Mouse (Mus musculus) embryonic facial prominence, embryonic 13.5 days (tissue): Measurements from ENCODE around the gene Cstl1. TPM values are rescaled to one million over a fixed set of nuclear protein-coding genes. Genes with fewer than 3 reads are reported as not detected.
"Not testable (repeated sequence)": the region's sequence is repeated elsewhere in the genome, so short reads cannot be mapped to it uniquely, and the experiment has no call there.

Source experiments
- ATAC-seq: fragments of 200-750 bp; cut with Nextera tagmentation; 2 replicates; pipeline ENCODE4 v1.8.0; 2017; ENCODE audit warnings: low read depth; ENCODE audit not compliant: insufficient number of reproducible peaks, insufficient read depth, low FRiP score, low TSS enrichment
- H3K27ac ChIP-seq: fragments of 300-500 bp; sonication (generic); 2 replicates; pipeline ENCODE4 v1.5.1; 2015; ENCODE audit warnings: moderate library complexity, mild to moderate bottlenecking, inconsistent platforms
- H3K27me3 ChIP-seq: fragments of 300-500 bp; sonication (generic); 2 replicates; pipeline ENCODE4 v1.6.1; 2015; ENCODE audit warnings: mild to moderate bottlenecking, inconsistent platforms
- H3K36me3 ChIP-seq: fragments of 300-500 bp; sonication (generic); 2 replicates; pipeline ENCODE4 v1.6.1; 2015; ENCODE audit warnings: mild to moderate bottlenecking, inconsistent platforms
- H3K4me1 ChIP-seq: fragments of 300-500 bp; sonication (generic); 2 replicates; pipeline ENCODE4 v1.6.1; 2015; ENCODE audit warnings: inconsistent platforms
- H3K4me2 ChIP-seq: fragments of 300-500 bp; sonication (generic); 2 replicates; pipeline ENCODE4 v1.6.1; 2015; ENCODE audit warnings: moderate library complexity, mild to moderate bottlenecking, inconsistent platforms
- H3K4me3 ChIP-seq: fragments of 300-500 bp; sonication (generic); 2 replicates; pipeline ENCODE4 v1.5.1; 2015; ENCODE audit warnings: mild to moderate bottlenecking, inconsistent platforms
- H3K9ac ChIP-seq: fragments of 300-500 bp; sonication (generic); 2 replicates; pipeline ENCODE4 v1.6.1; 2015; ENCODE audit warnings: mild to moderate bottlenecking, inconsistent platforms
- H3K9me3 ChIP-seq: fragments of 300-500 bp; sonication (generic); 2 replicates; pipeline ENCODE4 v1.6.1; 2016; ENCODE audit warnings: inconsistent platforms
- WGBS: fragments of 180-500 bp; shearing (Covaris S2); methylation state at CpG from one replicate; pipeline ENCODE4 v1.1.7; 2015; ENCODE audit warnings: mixed read lengths; 5-methylcytosine and 5-hydroxymethylcytosine counted together
- polyA plus RNA-seq: library from polyadenylated mRNA; unstranded; fragments of >200 nt; fragmentation: Nextera tagmentation; extraction: Ambion mirVana; gene quantifications from 2 replicates; pipeline ENCODE4 v1.2.1, GENCODE M21; 2015

Cstl1 gene
- polyA plus RNA-seq, 1 experiment from 2014 or later: not detected

- no peak for ATAC-seq
- Histone ChIP-seq H3K4me1 (no peaks in the 10 kb centered on the region), H3K27ac (no peak overlapping the region), H3K9me3 (no peaks in the 10 kb centered on the region), H3K27me3 (no peaks in the 10 kb centered on the region), H3K4me3 (peak overlapping the region; percentile 29; the same call in 1 of the 2 replicates), H3K4me2 (peak overlapping the region; percentile 58), H3K9ac (no peak overlapping the region), H3K36me3 (no peaks in the 10 kb centered on the region)
- 18% methylated on average over 15 of the region's 15 CpGs for WGBS
Observed at GRCm38 (mm10) chr2:148751893-148752813, 2.0 kb downstream of the Cstl1 start.

- no peak overlapping the region for H3K4me2 ChIP-seq
- H3K4me3 ChIP-seq: no peak overlapping the region
- no peaks in the 10 kb centered on the region for H3K9me3 ChIP-seq
- no peak overlapping the region for H3K27ac ChIP-seq
- WGBS: 64% methylated on average over 1 of the region's 1 CpGs
- no peaks in the 10 kb centered on the region for H3K27me3 ChIP-seq
- H3K36me3 ChIP-seq: no peaks in the 10 kb centered on the region
- no peak overlapping the region for H3K9ac ChIP-seq
- ATAC-seq: no peak
- no peaks in the 10 kb centered on the region for H3K4me1 ChIP-seq
Observed at GRCm38 (mm10) chr2:148754310-148754846, 4.2 kb downstream of the Cstl1 start.

- Histone ChIP-seq H3K9me3 (no peaks in the 10 kb centered on the region), H3K36me3 (no peaks in the 10 kb centered on the region), H3K4me2 (no peak overlapping the region), H3K27me3 (no peaks in the 10 kb centered on the region), H3K27ac (no peak overlapping the region), H3K4me1 (no peaks in the 10 kb centered on the region), H3K4me3 (no peak overlapping the region), H3K9ac (no peak overlapping the region)
- 96% methylated on average over 1 of the region's 1 CpGs for WGBS
- ATAC-seq: no peak
Observed at GRCm38 (mm10) chr2:148763648-148764388, 13.7 kb downstream of the Cstl1 start.

- not testable (repeated sequence) for H3K27ac ChIP-seq, H3K4me2 ChIP-seq, H3K27me3 ChIP-seq, H3K4me3 ChIP-seq, H3K36me3 ChIP-seq, H3K9me3 ChIP-seq, H3K9ac ChIP-seq, H3K4me1 ChIP-seq, ATAC-seq
- WGBS: 80% methylated on average over 4 of the region's 4 CpGs
Observed at GRCm38 (mm10) chr2:148771397-148771796, 21.2 kb downstream of the Cstl1 start, which contains the start of gene Cst11. Gene Cst11, minus strand, starts transcription at chr2:148771497.

GRCm38 (mm10) chr2:148781709-148782108 is 31.6 kb downstream of the Cstl1 start, which contains the start of gene 8030411F24Rik:
Gene 8030411F24Rik, plus strand, starts transcription at chr2:148782009.
- no peaks in the 10 kb centered on the region for H3K27me3 ChIP-seq
- no peaks in the 10 kb centered on the region for H3K4me1 ChIP-seq
- no peak within 1 kb of the TSS for H3K4me2 ChIP-seq
- no peak within 1 kb of the TSS for H3K27ac ChIP-seq
- H3K36me3 ChIP-seq: no peaks in the 10 kb centered on the region
- no peak within 1 kb of the TSS for H3K9ac ChIP-seq
- H3K9me3 ChIP-seq: no peaks in the 10 kb centered on the region
- no peak for ATAC-seq
- H3K4me3 ChIP-seq: no peak within 1 kb of the TSS
- WGBS: 16% methylated on average over 1 of the region's 1 CpGs

GRCm38 (mm10) chr2:148789142-148789541 is 39.0 kb downstream of the Cstl1 start, which contains the start of gene Cst12:
Gene Cst12, plus strand, starts transcription at chr2:148789361.
- H3K36me3 ChIP-seq: no peaks in the 10 kb centered on the region
- H3K27me3 ChIP-seq: no peaks in the 10 kb centered on the region
- H3K4me1 ChIP-seq: no peaks in the 10 kb centered on the region
- no peak within 1 kb of the TSS for H3K9ac ChIP-seq
- H3K27ac ChIP-seq: no peak within 1 kb of the TSS
- H3K4me3 ChIP-seq: no peak within 1 kb of the TSS
- no peak within 1 kb of the TSS for H3K4me2 ChIP-seq
- H3K9me3 ChIP-seq: no peaks in the 10 kb centered on the region
- WGBS: 92% methylated on average over 6 of the region's 6 CpGs
- no peak for ATAC-seq

GRCm38 (mm10) chr2:148798485-148798884 is 48.3 kb downstream of the Cstl1 start, which contains the start of gene Cst8:
Gene Cst8, plus strand, starts transcription at chr2:148798785.
- Histone ChIP-seq H3K27me3 (no peaks in the 10 kb centered on the region), H3K4me3 (no peak within 1 kb of the TSS), H3K4me1 (no peaks in the 10 kb centered on the region), H3K9ac (no peak within 1 kb of the TSS), H3K36me3 (no peaks in the 10 kb centered on the region), H3K9me3 (no peaks in the 10 kb centered on the region), H3K27ac (no peak within 1 kb of the TSS), H3K4me2 (no peak within 1 kb of the TSS)
- 92% methylated on average over 1 of the region's 1 CpGs for WGBS
- ATAC-seq: no peak

GRCm38 (mm10) chr2:148801491-148801921 is 51.3 kb downstream of the Cstl1 start:
- WGBS: 55% methylated on average over 3 of the region's 3 CpGs
- no peak overlapping the region for H3K4me2 ChIP-seq
- no peak overlapping the region for H3K27ac ChIP-seq
- no peaks in the 10 kb centered on the region for H3K9me3 ChIP-seq
- H3K27me3 ChIP-seq: no peaks in the 10 kb centered on the region
- H3K4me1 ChIP-seq: no peaks in the 10 kb centered on the region
- no peak overlapping the region for H3K4me3 ChIP-seq
- no peaks in the 10 kb centered on the region for H3K36me3 ChIP-seq
- no peak overlapping the region for H3K9ac ChIP-seq
- ATAC-seq: no peak

Other genes starting within 250 kb of the Cstl1 start
- 105 and 108 TPM in 2 replicates for gene Nxt1, start 77.8 kb upstream of the Cstl1 start, polyA plus RNA-seq
- 21.2 and 21.6 TPM in 2 replicates for gene Gzf1, start 69.3 kb upstream of the Cstl1 start, polyA plus RNA-seq
- gene Napb, start 17.9 kb upstream of the Cstl1 start, polyA plus RNA-seq: 4.2 and 5.4 TPM in 2 replicates
- not detected in 2 replicates for gene Cst11, start 21.1 kb downstream of the Cstl1 start, polyA plus RNA-seq
- gene 8030411F24Rik, start 31.7 kb downstream of the Cstl1 start, polyA plus RNA-seq: not detected in 2 replicates
- not detected in 2 replicates for gene Cst12, start 39.0 kb downstream of the Cstl1 start, polyA plus RNA-seq
- 0.32 TPM in 1 of 2 replicates, not detected in the other for gene Cst8, start 48.4 kb downstream of the Cstl1 start, polyA plus RNA-seq
- gene Cst13, start 69.7 kb downstream of the Cstl1 start, polyA plus RNA-seq: not detected in 2 replicates
- not detected in 2 replicates for gene Cst9, start 84.8 kb downstream of the Cstl1 start, polyA plus RNA-seq
- gene 9230104L09Rik, start 114.7 kb downstream of the Cstl1 start, polyA plus RNA-seq: not detected in 2 replicates
- gene Cst3, start 125.3 kb downstream of the Cstl1 start, polyA plus RNA-seq: 344 and 387 TPM in 2 replicates